Mouse (Mus musculus) megakaryocyte-erythroid progenitor cell, adult 5-6 weeks (primary cell): Measurements from ENCODE around the gene Ssbp2. TPM values are rescaled to one million over a fixed set of nuclear protein-coding genes. Genes with fewer than 3 reads are reported as not detected.

Source experiments
- ATAC-seq: replicated peaks from 2 replicates; pipeline ENCODE4 v1.8.0; 2016; ENCODE audit warnings: mild to moderate bottlenecking, inconsistent platforms; ENCODE audit not compliant: severe bottlenecking, poor library complexity, low FRiP score, low TSS enrichment
- total RNA-seq, 2 experiments: library from RNA; stranded (forward) in 1 of 2; stranded (reverse) in 1 of 2; fragments of 200-1000, 215-1000 nt in 1 of 2; fragments of >200 nt in 1 of 2; fragmentation: Nextera tagmentation in 1 of 2; gene quantifications; 2 replicates each; pipeline ENCODE4 v1.2.3; 2014 to 2017

Ssbp2 gene
- total RNA-seq, 2 experiments from 2014 or later, result 42.8 to 94.0 TPM

- ATAC-seq, result no peak
Observed at GRCm38 (mm10) chr13:91693615-91694014, 233.5 kb downstream of the Ssbp2 start.

DNA sequence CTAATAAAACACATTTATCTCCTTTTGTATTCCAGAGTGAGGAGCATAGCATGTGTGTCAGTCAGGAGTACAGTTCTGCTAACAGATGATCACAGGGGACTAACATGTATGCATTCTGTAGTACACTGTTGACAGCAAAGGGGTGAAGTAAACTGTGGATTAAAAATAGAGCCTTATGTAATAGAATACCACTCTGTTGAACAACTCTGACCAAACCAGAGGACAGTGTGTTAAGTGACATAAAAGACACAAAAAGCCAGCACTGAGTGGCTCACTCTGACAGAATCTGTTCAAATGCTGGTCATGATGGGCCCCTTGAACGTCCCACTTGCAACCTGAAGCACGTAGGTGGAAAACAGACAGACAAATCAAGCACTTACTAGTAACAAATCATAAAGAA is 235.3 kb downstream of the Ssbp2 start:
- ATAC-seq, result no peak

- peak; percentile 39 for ATAC-seq
Observed at GRCm38 (mm10) chr13:91696109-91696645, 236.1 kb downstream of the Ssbp2 start.

GRCm38 (mm10) chr13:91697011-91697410 is 236.9 kb downstream of the Ssbp2 start:
- ATAC-seq, result peak; percentile 57

DNA sequence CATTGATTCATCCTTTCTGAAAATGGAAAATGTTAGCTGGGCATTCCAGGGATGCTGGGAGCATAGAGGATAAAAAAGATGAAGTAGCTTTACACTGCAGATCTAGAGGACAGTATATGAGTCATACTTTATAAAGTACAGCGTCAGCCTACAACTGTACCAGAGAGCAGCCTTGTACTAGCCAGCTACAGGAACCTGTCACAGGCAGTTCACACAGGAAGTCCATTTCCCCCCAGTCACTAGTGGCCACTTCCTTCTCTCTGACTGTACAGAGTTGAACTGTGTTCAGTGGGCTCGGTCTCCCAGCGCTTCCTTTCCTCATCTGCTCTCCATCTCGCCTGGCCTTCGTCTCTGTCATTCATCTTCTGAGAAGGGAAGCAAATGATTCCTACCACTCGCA is 242.3 kb downstream of the Ssbp2 start:
- no peak for ATAC-seq

- no peak for ATAC-seq
Observed at GRCm38 (mm10) chr13:91719487-91719886, 259.4 kb downstream of the Ssbp2 start.

DNA sequence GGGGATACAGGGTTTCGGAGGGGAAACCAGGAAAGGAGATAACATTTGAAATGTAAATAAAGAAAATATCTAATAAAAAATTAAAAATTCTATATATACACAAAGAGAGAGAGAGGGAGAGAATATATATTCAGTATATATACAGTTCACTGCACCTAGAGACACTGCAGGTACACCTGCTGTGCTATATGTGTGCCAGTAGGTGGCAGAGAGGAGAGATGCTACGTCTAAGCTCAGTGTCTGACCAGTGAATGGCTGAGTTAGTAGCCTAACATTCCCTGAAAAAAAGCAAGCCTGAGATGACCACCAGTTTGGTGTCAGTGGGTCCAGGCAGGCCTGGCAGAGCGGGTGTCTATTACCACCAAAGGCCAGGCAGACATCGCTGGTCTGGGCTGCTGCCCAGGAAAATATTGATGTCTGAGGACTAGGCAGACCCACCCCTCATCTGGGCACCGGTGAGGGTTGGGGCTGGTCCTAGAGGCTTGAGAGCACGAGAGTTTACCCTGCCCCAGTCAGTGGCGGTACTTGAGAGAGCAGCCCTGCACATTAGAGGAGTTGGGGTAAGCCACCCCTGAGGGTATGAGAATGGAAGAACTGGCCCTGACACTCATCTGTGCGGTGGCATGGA is 263.1 kb downstream of the Ssbp2 start:
- peak; percentile 94 for ATAC-seq

- no peak for ATAC-seq
Observed at GRCm38 (mm10) chr13:91723736-91724119, 263.6 kb downstream of the Ssbp2 start.

DNA sequence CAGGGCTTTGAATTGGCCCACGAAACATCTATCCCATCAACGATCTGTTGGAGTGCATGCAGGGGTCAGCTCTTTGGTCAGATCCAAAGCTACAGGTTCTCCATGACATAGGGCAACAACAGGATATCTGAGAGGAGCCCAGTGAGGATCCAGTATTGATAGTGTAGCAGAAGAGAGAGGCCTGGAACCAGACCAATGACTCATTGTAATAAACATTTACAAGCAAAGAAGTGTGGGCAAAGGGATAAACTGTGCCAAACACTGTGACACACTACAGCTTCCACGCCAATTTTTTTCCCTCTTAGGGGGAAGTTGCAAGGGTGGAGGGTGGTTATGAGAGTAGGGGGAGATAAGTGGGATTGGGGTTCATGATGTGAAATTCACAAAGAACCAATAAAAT is 264.1 kb downstream of the Ssbp2 start:
- no peak for ATAC-seq

GRCm38 (mm10) chr13:91725130-91725529 is 265.0 kb downstream of the Ssbp2 start:
- ATAC-seq, result no peak

GRCm38 (mm10) chr13:91727899-91728298 is 267.8 kb downstream of the Ssbp2 start:
- ATAC-seq, result no peak

DNA sequence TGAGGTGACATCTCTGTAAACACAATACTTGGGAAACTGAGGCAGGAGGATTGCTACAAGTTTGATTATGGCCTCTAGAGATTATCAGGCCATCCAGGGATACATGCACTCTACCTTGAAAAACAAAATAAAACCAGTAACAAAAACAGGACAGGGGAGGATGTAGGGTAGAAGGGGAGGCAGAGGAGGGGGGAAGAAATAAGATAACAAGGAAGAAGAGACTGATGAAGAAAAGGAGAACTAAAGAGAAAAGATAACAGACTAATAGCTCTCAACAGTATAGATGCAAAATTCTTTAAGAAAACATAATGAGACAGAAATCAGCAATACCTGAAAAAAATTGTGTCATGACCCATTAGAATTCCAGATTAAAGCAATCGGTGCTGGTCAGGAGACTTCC is 277.1 kb downstream of the Ssbp2 start:
- no peak for ATAC-seq

- no peak for ATAC-seq
Observed at GRCm38 (mm10) chr13:91740851-91741250, 280.8 kb downstream of the Ssbp2 start.

GRCm38 (mm10) chr13:91741280-91742047 is 281.4 kb downstream of the Ssbp2 start, which contains the start of gene Acot12:
Gene Acot12 (plus strand): TSS chr13:91741512.
- ATAC-seq, result peak; percentile 34; the same call in 1 of the 2 replicates

GRCm38 (mm10) chr13:91743180-91743579 is 283.1 kb downstream of the Ssbp2 start:
- ATAC-seq, result no peak

GRCm38 (mm10) chr13:91746470-91746869 is 286.4 kb downstream of the Ssbp2 start:
- no peak for ATAC-seq

DNA sequence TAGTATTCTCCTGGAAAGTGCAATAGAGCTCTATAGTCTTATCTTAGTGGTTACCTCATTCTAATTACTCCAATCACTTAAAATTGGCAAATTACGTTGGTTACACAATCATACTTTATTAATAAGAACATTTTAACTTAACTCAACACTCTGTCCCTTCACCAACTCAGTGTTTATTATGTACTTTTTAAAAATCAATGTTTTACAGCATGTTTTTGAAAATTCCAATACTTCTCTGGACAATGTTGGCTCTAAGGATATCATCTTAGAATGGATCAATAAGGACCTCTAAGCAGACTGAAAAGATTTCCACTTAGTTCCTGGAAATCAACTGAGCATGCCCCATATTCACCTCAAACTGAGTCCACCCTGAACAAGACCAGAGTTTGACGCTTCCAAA is 288.3 kb downstream of the Ssbp2 start:
- ATAC-seq, result no peak

GRCm38 (mm10) chr13:91749981-91750380 is 289.9 kb downstream of the Ssbp2 start:
- no peak for ATAC-seq
